Mouse (Mus musculus) hindbrain, embryonic 10.5 days (tissue): Measurements from ENCODE around the gene Hcls1. TPM values are rescaled to one million over a fixed set of nuclear protein-coding genes. Genes with fewer than 3 reads are reported as not detected.

Experiments used
- DNase-seq: peaks from one replicate; pipeline ENCODE4 v3.0.0-alpha.2; 2017; ENCODE audit warnings: low spot score
- H3K27ac ChIP-seq: fragments of 300-500 bp; sonication (generic); 2 replicates; pipeline ENCODE4 v1.5.1; 2016; ENCODE audit warnings: mild to moderate bottlenecking, moderate library complexity
- H3K27me3 ChIP-seq: fragments of 300-500 bp; sonication (generic); 2 replicates; pipeline ENCODE4 v1.6.1; 2016; ENCODE audit warnings: mild to moderate bottlenecking; ENCODE audit not compliant: poor library complexity, insufficient read depth, severe bottlenecking
- H3K36me3 ChIP-seq: fragments of 300-500 bp; sonication (generic); 2 replicates; pipeline ENCODE4 v1.6.1; 2016; ENCODE audit warnings: mild to moderate bottlenecking, moderate library complexity
- H3K4me1 ChIP-seq: fragments of 300-500 bp; sonication (generic); replicated peaks from 2 replicates; pipeline ENCODE4 v1.6.1; 2016; ENCODE audit warnings: mild to moderate bottlenecking
- H3K4me3 ChIP-seq: fragments of 300-500 bp; sonication (generic); 2 replicates; pipeline ENCODE4 v1.5.1; 2016; ENCODE audit warnings: mild to moderate bottlenecking, moderate library complexity
- H3K9me3 ChIP-seq: fragments of 300-500 bp; sonication (generic); 2 replicates; pipeline ENCODE4 v1.6.1; 2016; ENCODE audit warnings: mild to moderate bottlenecking, moderate library complexity
- WGBS: fragments of 180-500 bp; shearing (Covaris S2); methylation state at CpG from one replicate; pipeline ENCODE4 v1.1.7; 2016; 5-methylcytosine and 5-hydroxymethylcytosine counted together
- polyA plus RNA-seq: library from polyadenylated mRNA; unstranded; fragments of >200 nt; fragmentation: Nextera tagmentation; extraction: Ambion mirVana; gene quantifications from 2 replicates; pipeline ENCODE4 v1.2.1, GENCODE M21; 2016

Hcls1 gene
- polyA plus RNA-seq, 1 experiment from 2014 or later, result 2.8 TPM

DNA sequence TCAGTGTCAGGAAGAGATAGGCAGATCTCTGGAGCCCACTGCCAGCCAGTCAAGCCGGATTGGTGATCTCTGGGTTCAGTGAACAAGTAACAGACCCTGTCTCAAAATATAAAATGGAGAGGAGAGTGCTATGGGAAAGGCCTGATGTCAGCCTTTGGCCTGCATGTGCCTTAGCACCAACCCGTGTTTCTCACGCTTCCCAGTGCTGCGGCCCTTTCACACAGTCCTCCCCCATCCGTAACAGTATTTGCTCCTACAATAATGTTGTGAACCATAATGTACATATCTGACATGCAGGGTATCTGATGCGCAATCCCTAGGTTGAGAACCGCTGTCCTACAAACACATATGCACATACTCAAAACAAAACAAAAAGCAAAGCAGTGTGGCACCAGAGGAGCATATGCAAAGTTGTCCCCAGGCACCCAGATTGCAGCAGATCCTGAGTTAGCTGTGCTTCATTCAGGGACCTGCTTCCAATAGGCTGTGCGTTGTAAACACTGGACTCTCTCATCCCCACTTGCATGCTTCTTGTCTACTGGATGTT is 13.6 kb upstream of the Hcls1 start:
- 93% methylated on average over 8 of the region's 8 CpGs for WGBS
- H3K4me3 ChIP-seq, result no peak overlapping the region
- no peak for DNase-seq
- H3K27ac ChIP-seq, result no peak overlapping the region
- peaks cover 83% of the 10 kb centered on the region for H3K36me3 ChIP-seq
- H3K4me1 ChIP-seq, result no peaks in the 10 kb centered on the region
- no peaks in the 10 kb centered on the region for H3K27me3 ChIP-seq
- H3K9me3 ChIP-seq, result no peaks in the 10 kb centered on the region

DNA sequence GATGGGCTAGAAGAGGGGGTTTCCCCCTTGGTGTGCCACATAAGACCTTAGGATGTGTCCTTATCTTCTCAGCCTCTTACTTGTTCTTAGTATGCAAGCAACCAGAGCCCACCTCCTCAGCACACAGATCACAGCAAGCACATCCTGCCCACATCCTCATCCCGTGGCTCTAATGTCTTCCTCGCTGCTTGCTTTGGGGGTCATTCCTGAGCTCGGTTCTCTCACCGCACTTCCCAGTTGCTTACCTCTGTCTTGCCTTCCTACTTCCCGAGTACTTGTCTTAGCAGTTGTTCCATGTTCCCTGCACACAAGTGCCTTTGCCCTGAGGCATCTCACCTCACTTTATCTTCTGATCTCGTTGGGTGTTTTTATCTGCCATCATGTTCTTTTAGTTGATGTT is 12.8 kb upstream of the Hcls1 start:
- no peak overlapping the region for H3K4me3 ChIP-seq
- no peaks in the 10 kb centered on the region for H3K9me3 ChIP-seq
- H3K27ac ChIP-seq, result no peak overlapping the region
- peaks cover 84% of the 10 kb centered on the region for H3K36me3 ChIP-seq
- H3K27me3 ChIP-seq, result no peaks in the 10 kb centered on the region
- 91% methylated on average over 6 of the region's 6 CpGs for WGBS
- no peak for DNase-seq
- H3K4me1 ChIP-seq, result no peaks in the 10 kb centered on the region

DNA sequence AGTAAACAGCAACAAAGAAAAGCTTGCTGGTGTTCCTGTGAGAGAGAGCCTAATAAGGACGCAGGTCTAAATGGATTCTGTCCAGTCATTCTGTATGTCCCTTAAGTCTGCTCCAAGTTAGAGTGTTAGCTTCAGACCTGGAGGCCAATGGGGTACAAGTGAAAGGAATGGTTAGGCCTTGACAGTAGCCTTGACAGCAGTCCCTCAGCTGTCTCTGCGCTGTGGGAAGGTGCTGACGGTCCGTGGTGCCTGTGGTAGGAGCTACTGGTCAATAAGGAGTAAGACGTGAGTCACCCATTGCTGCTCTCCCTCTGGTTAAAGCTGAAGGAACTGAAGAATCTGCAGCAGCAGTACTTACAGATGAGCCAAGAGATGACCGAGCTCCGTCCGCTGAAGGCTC is 10.5 kb upstream of the Hcls1 start:
- Histone ChIP-seq H3K27ac (no peak overlapping the region), H3K36me3 (peaks cover 84% of the 10 kb centered on the region), H3K9me3 (no peaks in the 10 kb centered on the region), H3K4me3 (no peak overlapping the region), H3K27me3 (no peaks in the 10 kb centered on the region), H3K4me1 (no peaks in the 10 kb centered on the region)
- 94% methylated on average over 8 of the region's 8 CpGs for WGBS
- no peak for DNase-seq

DNA sequence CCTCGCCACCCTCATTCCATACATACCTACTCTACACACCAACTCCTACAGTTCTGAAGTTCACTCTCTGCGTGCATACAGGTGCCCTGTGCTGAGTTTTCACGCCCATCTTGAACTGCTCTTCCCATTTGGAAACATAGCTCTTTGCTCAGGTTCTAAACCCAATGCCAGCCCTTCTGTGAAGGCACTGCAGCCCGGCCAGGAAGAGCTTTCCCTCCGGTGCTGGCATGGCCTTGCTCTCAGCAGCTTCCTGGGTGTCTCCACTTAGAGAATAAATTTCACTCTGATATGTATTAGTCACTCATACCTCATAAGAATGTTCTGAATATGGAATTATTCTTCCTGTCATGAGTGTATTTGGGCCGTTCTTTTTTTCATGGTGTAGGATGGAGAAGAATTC is 9.4 kb upstream of the Hcls1 start:
- no peaks in the 10 kb centered on the region for H3K4me1 ChIP-seq
- peaks cover 84% of the 10 kb centered on the region for H3K36me3 ChIP-seq
- no peaks in the 10 kb centered on the region for H3K9me3 ChIP-seq
- no peaks in the 10 kb centered on the region for H3K27me3 ChIP-seq
- DNase-seq, result no peak
- no peak overlapping the region for H3K4me3 ChIP-seq
- 90% methylated on average over 6 of the region's 6 CpGs for WGBS
- no peak overlapping the region for H3K27ac ChIP-seq

DNA sequence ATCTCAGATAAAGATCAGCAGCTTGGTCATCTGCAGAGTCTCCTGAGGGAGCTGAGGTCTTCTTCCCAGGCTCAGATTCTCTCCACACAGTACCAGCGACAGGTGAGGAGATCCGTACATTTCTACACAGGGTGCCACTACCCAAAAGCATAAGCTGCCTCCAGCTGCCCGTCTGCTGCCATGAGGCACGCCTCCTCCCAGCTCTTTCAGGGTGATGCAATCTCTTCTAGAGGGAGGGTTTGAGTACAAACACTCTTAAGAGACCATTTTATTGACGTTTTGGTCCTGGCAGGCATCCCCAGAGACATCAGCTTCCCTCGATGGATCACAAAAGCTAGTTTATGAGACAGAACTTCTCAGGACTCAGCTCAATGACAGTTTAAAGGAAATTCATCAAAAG is 9.0 kb upstream of the Hcls1 start:
- 85% methylated on average over 6 of the region's 6 CpGs for WGBS
- no peaks in the 10 kb centered on the region for H3K9me3 ChIP-seq
- H3K36me3 ChIP-seq, result peaks cover 84% of the 10 kb centered on the region

DNA sequence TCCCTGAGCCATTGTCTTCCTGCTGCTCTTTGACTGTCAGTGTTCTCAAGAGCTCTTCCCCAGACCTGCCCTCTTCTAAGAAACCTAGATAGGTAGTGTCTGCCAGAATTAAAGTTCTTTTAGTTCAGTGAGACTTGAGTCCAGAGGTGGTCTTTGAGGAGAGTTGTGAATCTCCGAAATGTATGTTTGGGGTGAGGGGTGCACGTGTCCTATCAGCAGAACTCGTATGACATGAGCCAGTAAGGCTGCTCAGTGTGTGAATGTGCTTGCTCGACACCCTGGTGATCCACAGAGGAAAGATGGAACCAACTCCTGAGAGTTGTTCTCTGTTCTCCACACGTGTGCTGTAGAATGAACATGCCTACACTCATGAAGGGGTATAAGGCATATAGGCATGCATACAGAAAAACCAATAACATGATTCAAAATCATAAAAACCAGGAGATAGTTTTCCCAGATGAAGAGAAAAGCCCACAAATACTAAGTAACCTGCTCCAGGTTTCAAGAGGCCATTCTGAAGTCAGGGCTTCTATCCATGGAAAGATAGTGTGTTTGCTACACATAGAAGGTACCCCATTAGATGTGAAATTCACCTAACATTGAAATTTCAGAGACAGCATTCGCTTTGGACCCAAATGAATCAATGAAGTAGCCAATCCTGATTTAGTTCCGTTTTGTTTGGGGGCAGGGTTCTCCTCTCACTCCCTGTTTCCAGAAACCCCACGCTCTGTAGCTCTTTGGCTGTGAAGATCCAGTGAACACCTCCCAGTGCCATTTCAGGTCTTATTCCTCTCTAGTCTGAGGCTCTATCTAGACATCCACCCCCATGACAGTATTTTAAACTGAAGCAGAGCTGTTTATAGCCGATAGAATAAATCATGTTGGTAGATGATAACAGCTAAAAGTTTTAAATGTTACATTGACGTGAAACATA is 8.0 kb upstream of the Hcls1 start:
- Histone ChIP-seq H3K36me3 (peaks cover 85% of the 10 kb centered on the region), H3K4me3 (no peak overlapping the region)

More for the DNA sequence above, 9.0 kb upstream of the Hcls1 start:
- no peak overlapping the region for H3K27ac ChIP-seq
- H3K4me1 ChIP-seq, result no peaks in the 10 kb centered on the region
- H3K27me3 ChIP-seq, result no peaks in the 10 kb centered on the region
- no peak overlapping the region for H3K4me3 ChIP-seq
- no peak for DNase-seq

DNA sequence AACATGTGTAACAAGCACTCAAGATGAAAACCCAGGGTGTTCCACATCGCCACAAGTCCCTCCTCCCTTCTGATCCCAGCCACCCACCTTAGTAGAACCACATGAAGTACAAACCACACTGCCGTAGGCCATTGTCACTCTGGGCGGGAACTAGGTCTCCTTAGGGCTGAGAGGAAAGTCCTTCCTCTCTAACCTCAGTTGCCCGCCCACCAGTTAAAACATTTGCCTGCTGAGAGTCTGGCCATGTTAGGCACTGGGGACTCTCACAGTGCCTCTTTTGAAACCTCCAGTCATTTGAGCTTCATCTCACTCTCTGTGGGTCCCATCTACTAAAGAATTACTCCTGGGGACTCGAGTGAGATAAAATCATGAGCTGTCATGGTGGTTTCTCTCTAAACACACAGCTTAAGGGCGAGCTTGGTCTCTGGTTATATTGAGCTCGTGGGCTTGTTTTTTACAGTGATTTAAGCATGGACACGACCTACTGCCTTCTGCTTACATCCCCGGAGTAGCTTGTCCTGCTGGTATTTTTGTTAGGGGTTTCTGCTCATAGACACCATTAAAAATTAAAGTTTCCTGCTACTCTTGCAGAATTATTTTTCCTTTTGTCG is 7.2 kb upstream of the Hcls1 start:
- Histone ChIP-seq H3K4me1 (no peaks in the 10 kb centered on the region), H3K27ac (no peak overlapping the region), H3K4me3 (no peak overlapping the region), H3K9me3 (no peaks in the 10 kb centered on the region), H3K36me3 (peaks cover 93% of the 10 kb centered on the region), H3K27me3 (no peaks in the 10 kb centered on the region)
- WGBS, result 89% methylated on average over 10 of the region's 10 CpGs
- DNase-seq, result no peak

More for the DNA sequence above, 8.0 kb upstream of the Hcls1 start:
- H3K4me1 ChIP-seq, result no peaks in the 10 kb centered on the region
- no peaks in the 10 kb centered on the region for H3K27me3 ChIP-seq
- no peaks in the 10 kb centered on the region for H3K9me3 ChIP-seq
- 94% methylated on average over 10 of the region's 10 CpGs for WGBS
- DNase-seq, result no peak
- H3K27ac ChIP-seq, result no peak overlapping the region

DNA sequence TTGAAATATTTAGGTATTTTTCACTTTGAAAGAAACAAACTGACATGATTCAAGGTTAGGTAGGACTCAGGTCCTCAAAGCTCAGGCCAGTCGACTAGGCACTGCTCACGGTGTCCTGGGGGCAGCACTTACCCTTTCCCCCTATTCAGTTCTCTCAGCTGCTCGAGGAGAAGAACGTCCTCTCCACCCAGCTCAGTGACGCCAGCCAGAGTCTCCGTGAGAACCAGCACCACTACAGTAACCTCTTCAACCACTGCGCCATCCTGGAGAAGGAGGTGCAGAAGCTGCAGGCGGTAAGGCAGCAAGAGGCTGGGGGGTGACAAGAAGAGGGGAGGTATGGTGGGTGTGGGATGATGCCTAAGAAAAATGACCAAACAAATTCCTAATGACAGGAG is 6.7 kb upstream of the Hcls1 start:
- Histone ChIP-seq H3K4me3 (no peak overlapping the region), H3K27me3 (no peaks in the 10 kb centered on the region), H3K27ac (no peak overlapping the region), H3K36me3 (peaks cover 95% of the 10 kb centered on the region), H3K9me3 (no peaks in the 10 kb centered on the region), H3K4me1 (no peaks in the 10 kb centered on the region)
- WGBS, result 93% methylated on average over 8 of the region's 8 CpGs
- no peak for DNase-seq

DNA sequence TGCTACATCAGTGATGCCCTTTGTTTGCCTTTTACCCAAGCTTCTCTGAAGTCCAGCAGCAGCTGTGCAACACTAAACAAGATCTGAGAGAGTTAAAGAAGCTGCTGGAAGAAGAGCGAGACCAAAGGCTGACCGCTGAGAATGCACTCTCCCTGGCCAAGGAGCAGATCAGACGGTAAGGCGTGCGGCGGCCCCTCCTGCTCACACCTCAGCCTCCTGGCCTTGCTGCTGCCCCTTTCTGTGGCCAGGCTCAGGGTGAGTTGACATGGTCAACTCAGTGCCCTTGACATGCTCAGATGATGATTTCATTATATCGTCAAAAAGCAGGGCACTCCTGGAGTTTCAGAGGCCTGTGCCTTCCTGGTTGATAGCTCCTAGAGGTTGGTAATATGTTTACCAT is 5.6 kb upstream of the Hcls1 start:
- 96% methylated on average over 7 of the region's 7 CpGs for WGBS
- no peak overlapping the region for H3K4me3 ChIP-seq
- no peak overlapping the region for H3K27ac ChIP-seq
- peaks cover 93% of the 10 kb centered on the region for H3K36me3 ChIP-seq
- DNase-seq, result no peak
- no peaks in the 10 kb centered on the region for H3K9me3 ChIP-seq
- no peaks in the 10 kb centered on the region for H3K27me3 ChIP-seq
- no peaks in the 10 kb centered on the region for H3K4me1 ChIP-seq

DNA sequence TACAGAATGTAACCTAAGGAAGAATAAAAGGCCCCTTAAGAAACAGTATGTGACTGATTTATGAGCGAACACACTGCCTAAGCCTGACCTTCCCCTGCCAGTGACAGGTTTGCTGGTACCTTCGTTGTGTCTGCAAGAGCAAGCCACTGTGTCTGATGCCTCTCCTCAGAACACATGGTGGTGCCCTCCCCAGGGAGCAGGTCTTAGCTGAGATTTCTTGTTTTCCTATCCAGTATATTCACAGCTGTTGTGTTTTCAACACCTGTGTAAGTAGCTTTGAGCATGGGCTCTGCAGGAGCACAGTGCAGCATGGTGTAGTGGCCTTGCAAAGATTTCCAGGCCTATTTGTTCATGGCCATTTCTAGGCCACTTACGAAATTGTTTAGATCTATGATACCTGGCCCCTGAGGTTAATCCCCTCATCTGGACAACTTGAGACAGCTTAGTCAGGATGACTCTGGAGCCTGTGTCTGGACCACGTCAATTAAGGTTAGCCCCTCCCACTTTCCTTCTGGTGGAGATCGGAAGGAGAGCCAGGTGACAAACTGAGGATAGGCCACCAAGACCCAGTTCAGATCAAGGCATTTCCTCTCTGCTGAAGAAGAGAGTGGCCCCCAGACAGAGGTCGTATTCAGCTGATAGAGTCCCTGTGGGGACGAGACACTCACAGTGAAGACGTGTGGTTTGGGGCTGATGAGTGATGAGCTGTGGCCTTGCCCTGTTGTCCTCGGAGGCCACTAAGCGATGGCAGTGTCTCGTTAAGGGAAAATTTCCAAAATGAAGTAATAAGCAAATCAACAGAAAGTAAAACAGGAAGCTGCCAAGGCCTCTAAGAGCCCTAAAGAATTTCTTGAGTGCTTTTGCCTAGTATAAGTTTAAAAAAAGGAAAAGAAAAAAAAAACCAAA is 4.3 kb upstream of the Hcls1 start:
- WGBS, result 81% methylated on average over 11 of the region's 11 CpGs
- Histone ChIP-seq H3K27ac (no peak overlapping the region), H3K36me3 (peaks cover 80% of the 10 kb centered on the region), H3K9me3 (no peaks in the 10 kb centered on the region), H3K4me1 (no peaks in the 10 kb centered on the region), H3K27me3 (no peaks in the 10 kb centered on the region), H3K4me3 (no peak overlapping the region)
- DNase-seq, result no peak

DNA sequence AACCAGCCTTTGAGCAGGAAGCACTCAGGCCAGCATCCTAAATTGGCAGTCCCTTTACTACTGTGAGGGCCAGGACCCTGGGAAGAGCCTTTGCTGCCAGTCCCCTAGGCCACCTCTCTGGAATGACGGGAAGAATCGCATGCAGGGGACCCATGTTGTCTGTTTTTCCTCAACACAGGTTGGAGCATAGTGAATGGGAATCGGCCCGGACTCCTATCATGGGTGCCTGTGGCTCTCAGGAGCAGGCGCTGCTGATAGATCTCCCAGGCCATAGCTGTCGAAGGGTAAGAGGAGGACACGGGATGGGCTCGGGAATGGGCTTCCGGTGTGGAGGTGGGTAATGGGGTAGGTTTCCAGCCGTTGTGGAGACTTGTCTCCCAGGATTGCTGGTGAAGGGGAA is 3.4 kb upstream of the Hcls1 start:
- H3K27ac ChIP-seq, result no peak overlapping the region
- no peaks in the 10 kb centered on the region for H3K4me1 ChIP-seq
- peaks cover 71% of the 10 kb centered on the region for H3K36me3 ChIP-seq
- 94% methylated on average over 10 of the region's 10 CpGs for WGBS
- no peak for DNase-seq
- no peaks in the 10 kb centered on the region for H3K27me3 ChIP-seq
- no peaks in the 10 kb centered on the region for H3K9me3 ChIP-seq
- no peak overlapping the region for H3K4me3 ChIP-seq

DNA sequence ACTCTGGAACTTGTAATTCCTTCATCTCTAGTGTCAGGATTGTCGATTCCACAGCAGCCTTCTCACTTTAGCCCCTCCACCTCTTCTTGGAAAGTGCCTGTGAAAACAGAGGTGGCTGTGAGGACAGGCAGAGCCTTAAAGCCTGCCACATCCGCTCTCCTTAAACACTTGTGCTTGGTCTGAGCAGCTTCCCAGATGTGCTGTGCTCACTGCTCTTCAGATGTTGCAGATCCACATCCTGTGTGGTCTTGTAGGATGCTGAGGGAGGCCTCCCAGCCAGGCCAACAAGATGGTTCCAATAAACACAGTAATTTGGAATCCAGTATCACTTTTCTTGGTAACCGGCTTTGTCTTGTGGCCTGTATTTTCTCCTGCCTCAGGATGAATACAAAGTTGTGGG is 2.8 kb upstream of the Hcls1 start:
- Histone ChIP-seq H3K27ac (no peak overlapping the region), H3K4me1 (no peaks in the 10 kb centered on the region), H3K9me3 (no peaks in the 10 kb centered on the region), H3K36me3 (peaks cover 66% of the 10 kb centered on the region), H3K27me3 (no peaks in the 10 kb centered on the region), H3K4me3 (no peak overlapping the region)
- DNase-seq, result no peak
- WGBS, result 86% methylated on average over 3 of the region's 3 CpGs
